8 mouse cellular contexts compared by ENCODE assay signal in the genomic region with DNA sequence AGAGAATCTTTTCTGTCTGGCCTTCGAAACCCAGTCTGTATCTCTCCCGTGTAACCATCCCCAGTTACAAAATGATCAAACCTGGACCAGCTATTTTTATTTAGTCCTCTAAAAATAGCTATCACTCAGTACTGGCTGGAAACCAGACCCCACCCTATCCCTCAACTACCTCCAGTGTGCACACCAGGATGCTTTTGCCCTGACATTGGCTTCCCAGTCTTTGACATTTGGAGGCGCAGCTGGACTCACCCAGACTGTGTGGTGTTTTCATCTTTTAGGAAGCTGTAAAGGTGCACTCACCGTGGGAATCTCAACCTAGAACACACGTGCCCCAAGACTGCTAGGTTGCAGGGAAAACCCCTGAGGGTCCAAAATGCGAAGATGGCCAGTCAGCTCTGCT. TPM values are rescaled to one million over a fixed set of nuclear protein-coding genes. Genes with fewer than 3 reads are reported as not detected.
A peak's percentile ranks its signal among the peaks of the same experiment; 100 is the strongest.
DNase-seq lines count a peak whose midpoint lies in the region; ATAC-seq and TF ChIP-seq lines count a peak whose summit lies in the region.

No protein-coding gene starts in this region.

- H3K27ac ChIP-seq in gastrocnemius, adult 2 months, result no peak overlapping the region
- no peak overlapping the region for H3K27ac ChIP-seq in CH12.LX (ENCODE audit: insufficient read depth, low read depth)
- peak overlapping the region; percentile 64 for H3K27ac ChIP-seq in heart, embryonic 16.5 days (ENCODE audit: low read length)
- no peak overlapping the region for H3K27ac ChIP-seq in liver, embryonic 15.5 days (replicated peaks)

- intact Hi-C loops in gastrocnemius, adult 2 months (cut with DNase I), result no loop called here
- intact Hi-C loops in left cerebral cortex, postnatal 25 days (cut with DNase I), result loop anchor here (5.0 to 10.0 kb wide), 4 partner anchors 84 to 394 kb away; no protein-coding TSS in a partner anchor

- in situ Hi-C loops in CH12.LX (cut with MboI; ENCODE audit: low pct_ligation_motif_present, low pct_unique_long_range_greater_than_20kb, low sequenced_read_pairs), result no loop called here

- H3K27me3 ChIP-seq in CH12.LX (replicated peaks), result no peaks in the 10 kb centered on the region
- no peaks in the 10 kb centered on the region; the same call in 1 of the 2 replicates for H3K27me3 ChIP-seq in heart, embryonic 16.5 days (ENCODE audit: control insufficient read depth, insufficient read depth, low read length)
- peaks cover 56% of the 10 kb centered on the region for H3K27me3 ChIP-seq in liver, embryonic 15.5 days

- H3K79me2 ChIP-seq in CH12.LX (replicated peaks; ENCODE audit: control insufficient read depth, extremely low read depth, insufficient read depth, poor library complexity, severe bottlenecking), result no peaks in the 10 kb centered on the region

- TF ChIP-seq RAD21 in CH12.LX (IDR thresholded peaks at IDR 0.05; ENCODE audit: low read depth, low read length), result no peak

- peak overlapping the region; percentile 41; the same call in 1 of the 2 replicates for H3K4me2 ChIP-seq in CH12.LX (ENCODE audit: insufficient read depth, low read depth, poor library complexity, severe bottlenecking)
- peak overlapping the region; percentile 90 for H3K4me2 ChIP-seq in heart, embryonic 16.5 days (ENCODE audit: low read depth, low read length)
- H3K4me2 ChIP-seq in liver, embryonic 15.5 days, result peak overlapping the region; percentile 64

- no peak for TF ChIP-seq EP300 in CH12.LX (IDR thresholded peaks at IDR 0.05; ENCODE audit: low read length)

- DNase-seq in gastrocnemius, adult 2 months, result no peak
- no peak for DNase-seq in gastrocnemius, postnatal 25 days
- no peak for DNase-seq in CH12.LX (ENCODE audit: extremely low read depth)
- no peak for DNase-seq in left cerebral cortex, postnatal 25 days (ENCODE audit: low spot score in 2 of 2)
- DNase-seq in ovary, postnatal 36 days (ENCODE audit: low spot score), result no peak
- DNase-seq in ovary, postnatal 10 days (ENCODE audit: low spot score), result no peak

- TF ChIP-seq POLR2A in CH12.LX (IDR thresholded peaks at IDR 0.05; ENCODE audit: low read depth, low read length), result no peak

- H3K4me3 ChIP-seq in gastrocnemius, adult 2 months, result peak overlapping the region; percentile 76
- peak overlapping the region in 1 of 3 experiments; percentile 63 for H3K4me3 ChIP-seq in CH12.LX (replicated peaks in 1 of 3; ENCODE audit: low read depth in 2 of 3, low read length in 2 of 3, poor library complexity in 1 of 3)
- peak overlapping the region; percentile 75 for H3K4me3 ChIP-seq in heart, embryonic 16.5 days (ENCODE audit: low read length)
- no peak overlapping the region for H3K4me3 ChIP-seq in liver, embryonic 15.5 days (replicated peaks)

- H3K36me3 ChIP-seq in CH12.LX (replicated peaks in 1 of 2; ENCODE audit: control insufficient read depth in 1 of 2, insufficient read depth in 1 of 2, low read length in 1 of 2), result peaks cover 0 to 5% of the 10 kb centered on the region in 2 experiments
- H3K36me3 ChIP-seq in heart, embryonic 16.5 days (ENCODE audit: control insufficient read depth, insufficient read depth), result no peaks in the 10 kb centered on the region
- no peaks in the 10 kb centered on the region for H3K36me3 ChIP-seq in liver, embryonic 15.5 days (replicated peaks)

- TF ChIP-seq CTCF in gastrocnemius, adult 2 months (IDR thresholded peaks at IDR 0.05), result no peak
- TF ChIP-seq CTCF in CH12.LX (conservative IDR thresholded peaks at IDR 0.05 in 1 of 2, IDR thresholded peaks at IDR 0.05 in 1 of 2; ENCODE audit: low read depth in 2 of 2, low read length in 2 of 2), result no peak

- peak; percentile 18; the same call in 1 of the 2 replicates for ATAC-seq in heart, embryonic 16.5 days (replicated peaks; ENCODE audit: extremely low read depth, insufficient read depth, low FRiP score)
- no peak for ATAC-seq in liver, embryonic 15.5 days (ENCODE audit: insufficient read depth)

- WGBS in heart, embryonic 16.5 days, result 16% methylated on average over 6 of the region's 6 CpGs
- 25% methylated on average over 6 of the region's 6 CpGs for WGBS in liver, embryonic 15.5 days (ENCODE audit: insufficient replicate concordance)

- dilution Hi-C loops in CH12.LX (cut with MboI; ENCODE audit: extremely low pct_ligation_motif_present, extremely low pct_unique_long_range_greater_than_20kb, low sequenced_read_pairs), result no loop called here

- peaks cover 2% of the 10 kb centered on the region for H3K9me3 ChIP-seq in CH12.LX (replicated peaks; ENCODE audit: low read length)
- no peaks in the 10 kb centered on the region for H3K9me3 ChIP-seq in heart, embryonic 16.5 days (replicated peaks; ENCODE audit: control insufficient read depth, low read length)
- H3K9me3 ChIP-seq in liver, embryonic 15.5 days (replicated peaks), result no peaks in the 10 kb centered on the region

- H3K4me1 ChIP-seq in CH12.LX (ENCODE audit: control insufficient read depth in 1 of 2, insufficient read depth in 2 of 2), result peaks cover 6 to 15% of the 10 kb centered on the region in 2 experiments
- H3K4me1 ChIP-seq in heart, embryonic 16.5 days (ENCODE audit: control insufficient read depth, insufficient read depth, low read length), result peaks cover 9% of the 10 kb centered on the region; the same call in 1 of the 2 replicates
- no peaks in the 10 kb centered on the region for H3K4me1 ChIP-seq in liver, embryonic 15.5 days (replicated peaks)

- H3K9ac ChIP-seq in CH12.LX (ENCODE audit: insufficient read depth, low read depth), result no peak overlapping the region
- peak overlapping the region; percentile 6; the same call in 1 of the 2 replicates for H3K9ac ChIP-seq in heart, embryonic 16.5 days (ENCODE audit: low read length)
- H3K9ac ChIP-seq in liver, embryonic 15.5 days, result no peak overlapping the region

TF ChIP-seq in CH12.LX, 34 proteins besides CTCF, POLR2A, EP300 and RAD21:
- TF ChIP-seq BHLHE40 (IDR thresholded peaks at IDR 0.05; ENCODE audit: low read depth, low read length), result peak; percentile 62
- no peak for TF ChIP-seq POLR2AphosphoS2 (IDR thresholded peaks at IDR 0.05; ENCODE audit: low read depth, low read length)

RNA-seq across cellular contexts. Expression of a gene that starts 0.6 kb away (rescaled TPM):
- 1 to 10 TPM; 1.8 to 2.5 TPM for total RNA-seq in gastrocnemius, adult 2 months (2021)
- 1 to 10 TPM; 3.3 to 3.8 TPM for total RNA-seq in gastrocnemius, postnatal 25 days (2021)
- 3.3 and 5.4 TPM in 2 replicates for total RNA-seq in CH12.LX (2012; rRNA removed)
- total RNA-seq in CH12.LX (2014; rRNA removed), result 1.7 and 2.1 TPM in 2 replicates
- polyA plus RNA-seq in CH12.LX (2012; ENCODE audit: insufficient read length, low read depth), result 4.4 and 5.8 TPM in 2 replicates
- 12.0 and 12.1 TPM in 2 replicates for polyA plus RNA-seq in heart, embryonic 16.5 days (2015; fragmentation: Nextera tagmentation; extraction: Ambion mirVana)
- 0.81 and 1.4 TPM in 2 replicates for polyA plus RNA-seq in liver, embryonic 15.5 days (2015; fragmentation: Nextera tagmentation; extraction: Ambion mirVana)
- 10 to 100 TPM; 20.3 to 29.6 TPM for total RNA-seq in left cerebral cortex, postnatal 25 days (2021)
